Mouse (Mus musculus): Measurements from ENCODE around the gene Rdh9. TPM values are rescaled to one million over a fixed set of nuclear protein-coding genes. Genes with fewer than 3 reads are reported as not detected.
"Not testable (repeated sequence)": the region's sequence is repeated elsewhere in the genome, so short reads cannot be mapped to it uniquely, and the experiment has no call there.

Rdh9 gene
- polyA plus RNA-seq, 1 experiment from 2014 or later: not detected

GRCm38 (mm10) chr10:127766564-127766963, 9.6 kb upstream of the Rdh9 start:
- Histone ChIP-seq H3K4me3 (ENCODE audit: low read depth, low read length) (no peak overlapping the region), H3K9me3 (ENCODE audit: control insufficient read depth, low read length) (no peaks in the 10 kb centered on the region), H3K27me3 (ENCODE audit: control insufficient read depth, insufficient read depth, low read length) (no peaks in the 10 kb centered on the region), H3K9ac (ENCODE audit: low read length) (no peak overlapping the region), H3K4me2 (ENCODE audit: low read depth, severe bottlenecking) (no peak overlapping the region), H3K27ac (replicated peaks; ENCODE audit: low read depth, low read length) (no peak overlapping the region), H3K4me1 (ENCODE audit: control insufficient read depth, insufficient read depth, low read length) (no peaks in the 10 kb centered on the region), H3K36me3 (ENCODE audit: control insufficient read depth, insufficient read depth, low read length) (no peaks in the 10 kb centered on the region)
- ATAC-seq (ENCODE audit: insufficient number of reproducible peaks, low FRiP score, low TSS enrichment, low read depth) (no peak), DNase-seq (ENCODE audit: low spot score) (no peak)
- 83% methylated on average over 1 of the region's 1 CpGs for WGBS

DNA sequence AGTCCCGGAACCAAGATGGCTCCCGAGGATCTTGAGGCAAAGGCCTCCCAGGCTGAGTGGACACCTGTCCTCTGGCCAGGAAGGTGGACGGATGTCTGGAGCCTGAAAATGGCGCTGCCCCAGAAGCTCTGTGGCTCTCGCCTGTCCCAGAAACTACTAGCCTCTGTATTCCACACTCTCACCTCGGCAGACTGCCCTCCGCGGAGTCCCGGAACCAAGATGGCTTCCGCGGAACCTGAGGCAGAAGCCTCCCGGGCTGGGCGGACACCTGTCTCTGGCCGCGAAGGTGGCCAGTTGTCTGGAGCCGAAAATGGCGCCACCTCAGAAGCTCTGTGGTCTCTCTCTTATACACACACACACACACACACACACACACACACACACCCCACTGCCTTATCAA, 6.1 kb downstream of the Rdh9 start:
- 96% methylated on average over 17 of the region's 17 CpGs for WGBS
- H3K4me2 ChIP-seq (ENCODE audit: low read depth, severe bottlenecking); H3K9ac ChIP-seq (ENCODE audit: low read length); H3K9me3 ChIP-seq (ENCODE audit: control insufficient read depth, low read length); H3K27me3 ChIP-seq (ENCODE audit: control insufficient read depth, insufficient read depth, low read length); DNase-seq (ENCODE audit: low spot score); H3K4me3 ChIP-seq (ENCODE audit: low read depth, low read length); H3K36me3 ChIP-seq (ENCODE audit: control insufficient read depth, insufficient read depth, low read length); H3K4me1 ChIP-seq (ENCODE audit: control insufficient read depth, insufficient read depth, low read length); H3K27ac ChIP-seq (replicated peaks; ENCODE audit: low read depth, low read length); ATAC-seq (ENCODE audit: insufficient number of reproducible peaks, low FRiP score, low TSS enrichment, low read depth): not testable (repeated sequence)

DNA sequence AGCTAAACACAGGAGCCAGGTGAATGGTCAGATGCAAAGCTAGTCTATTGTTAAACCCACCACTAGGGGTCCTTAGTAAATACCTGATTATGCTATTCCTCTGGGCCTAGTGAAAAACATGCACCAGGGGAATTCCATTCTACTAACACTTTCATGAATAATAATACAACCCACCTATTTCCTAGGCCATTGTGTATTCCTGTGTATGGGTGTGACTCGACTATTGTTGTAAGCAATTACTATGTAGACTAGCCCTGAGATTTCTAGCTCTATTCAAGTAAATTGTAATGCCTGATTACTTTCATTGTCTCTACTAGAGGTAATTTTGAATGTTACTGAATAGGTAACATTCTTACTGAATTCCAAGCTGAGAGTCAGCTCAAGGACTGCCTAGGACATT, 9.2 kb downstream of the Rdh9 start:
- H3K9me3 ChIP-seq (ENCODE audit: control insufficient read depth, low read length); H3K27ac ChIP-seq (replicated peaks; ENCODE audit: low read depth, low read length); H3K36me3 ChIP-seq (ENCODE audit: control insufficient read depth, insufficient read depth, low read length); H3K9ac ChIP-seq (ENCODE audit: low read length); H3K27me3 ChIP-seq (ENCODE audit: control insufficient read depth, insufficient read depth, low read length); ATAC-seq (ENCODE audit: insufficient number of reproducible peaks, low FRiP score, low TSS enrichment, low read depth); H3K4me2 ChIP-seq (ENCODE audit: low read depth, severe bottlenecking); DNase-seq (ENCODE audit: low spot score); H3K4me3 ChIP-seq (ENCODE audit: low read depth, low read length); H3K4me1 ChIP-seq (ENCODE audit: control insufficient read depth, insufficient read depth, low read length): not testable (repeated sequence)
- 87% methylated on average over 1 of the region's 1 CpGs for WGBS

- WGBS: 94% methylated on average over 1 of the region's 1 CpGs
- H3K36me3 ChIP-seq (ENCODE audit: control insufficient read depth, insufficient read depth, low read length): no peaks in the 10 kb centered on the region
- no peak for DNase-seq (ENCODE audit: low spot score)
- H3K4me3 ChIP-seq (ENCODE audit: low read depth, low read length): no peak overlapping the region
- H3K4me2 ChIP-seq (ENCODE audit: low read depth, severe bottlenecking): no peak overlapping the region
- H3K9me3 ChIP-seq (ENCODE audit: control insufficient read depth, low read length): no peaks in the 10 kb centered on the region
- no peak overlapping the region for H3K9ac ChIP-seq (ENCODE audit: low read length)
- H3K27me3 ChIP-seq (ENCODE audit: control insufficient read depth, insufficient read depth, low read length): no peaks in the 10 kb centered on the region
- H3K27ac ChIP-seq (replicated peaks; ENCODE audit: low read depth, low read length): no peak overlapping the region
- no peaks in the 10 kb centered on the region for H3K4me1 ChIP-seq (ENCODE audit: control insufficient read depth, insufficient read depth, low read length)
- ATAC-seq (ENCODE audit: insufficient number of reproducible peaks, low FRiP score, low TSS enrichment, low read depth): no peak
Observed at GRCm38 (mm10) chr10:127799295-127799694, 23.1 kb downstream of the Rdh9 start.

- no peak within 1 kb of the TSS for H3K4me3 ChIP-seq (ENCODE audit: low read depth, low read length)
- H3K9ac ChIP-seq (ENCODE audit: low read length): no peak within 1 kb of the TSS
- H3K27me3 ChIP-seq (ENCODE audit: control insufficient read depth, insufficient read depth, low read length): no peaks in the 10 kb centered on the region
- H3K27ac ChIP-seq (replicated peaks; ENCODE audit: low read depth, low read length): no peak within 1 kb of the TSS
- H3K36me3 ChIP-seq (ENCODE audit: control insufficient read depth, insufficient read depth, low read length): no peaks in the 10 kb centered on the region
- no peak within 1 kb of the TSS for H3K4me2 ChIP-seq (ENCODE audit: low read depth, severe bottlenecking)
- H3K9me3 ChIP-seq (ENCODE audit: control insufficient read depth, low read length): no peaks in the 10 kb centered on the region
- H3K4me1 ChIP-seq (ENCODE audit: control insufficient read depth, insufficient read depth, low read length): no peaks in the 10 kb centered on the region
- DNase-seq (ENCODE audit: low spot score) (no peak), ATAC-seq (ENCODE audit: insufficient number of reproducible peaks, low FRiP score, low TSS enrichment, low read depth) (no peak)
- 88% methylated on average over 6 of the region's 6 CpGs for WGBS
Observed at GRCm38 (mm10) chr10:127800891-127801290, 24.7 kb downstream of the Rdh9 start, which contains the start of gene Rdh16. Gene Rdh16 (plus strand): TSS chr10:127801152.

- H3K4me2 ChIP-seq (ENCODE audit: low read depth, severe bottlenecking): no peak overlapping the region
- WGBS: 90% methylated on average over 2 of the region's 2 CpGs
- no peaks in the 10 kb centered on the region for H3K4me1 ChIP-seq (ENCODE audit: control insufficient read depth, insufficient read depth, low read length)
- H3K4me3 ChIP-seq (ENCODE audit: low read depth, low read length): no peak overlapping the region
- no peak overlapping the region for H3K27ac ChIP-seq (replicated peaks; ENCODE audit: low read depth, low read length)
- no peaks in the 10 kb centered on the region for H3K27me3 ChIP-seq (ENCODE audit: control insufficient read depth, insufficient read depth, low read length)
- ATAC-seq (ENCODE audit: insufficient number of reproducible peaks, low FRiP score, low TSS enrichment, low read depth) (no peak), DNase-seq (ENCODE audit: low spot score) (no peak)
- H3K36me3 ChIP-seq (ENCODE audit: control insufficient read depth, insufficient read depth, low read length): no peaks in the 10 kb centered on the region
- no peak overlapping the region for H3K9ac ChIP-seq (ENCODE audit: low read length)
- no peaks in the 10 kb centered on the region for H3K9me3 ChIP-seq (ENCODE audit: control insufficient read depth, low read length)
Observed at GRCm38 (mm10) chr10:127801612-127802011, 25.4 kb downstream of the Rdh9 start.

DNA sequence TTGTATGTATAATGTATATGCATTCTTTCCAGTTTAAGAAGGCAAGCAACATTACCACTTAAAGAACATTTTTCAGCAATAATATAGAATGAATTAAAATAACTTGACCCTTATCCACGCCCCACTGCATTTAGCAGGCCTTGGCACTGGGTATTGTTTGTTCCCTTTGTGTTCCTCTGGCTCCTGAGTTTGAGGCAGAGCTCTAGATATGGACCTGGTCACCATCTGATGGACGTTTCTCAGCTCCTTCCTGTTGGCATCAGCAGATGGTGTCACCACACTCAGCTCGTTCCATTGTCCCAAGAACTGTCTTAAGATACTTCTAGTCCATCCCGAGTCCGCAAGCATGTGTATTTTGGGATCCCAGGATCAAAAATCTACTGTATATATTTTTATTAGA, 26.1 kb downstream of the Rdh9 start:
- no peak for DNase-seq (ENCODE audit: low spot score)
- H3K4me3 ChIP-seq (ENCODE audit: low read depth, low read length): no peak overlapping the region
- no peak overlapping the region for H3K9ac ChIP-seq (ENCODE audit: low read length)
- WGBS: 78% methylated on average over 5 of the region's 5 CpGs
- H3K9me3 ChIP-seq (ENCODE audit: control insufficient read depth, low read length): no peaks in the 10 kb centered on the region
- H3K36me3 ChIP-seq (ENCODE audit: control insufficient read depth, insufficient read depth, low read length): no peaks in the 10 kb centered on the region
- no peaks in the 10 kb centered on the region for H3K27me3 ChIP-seq (ENCODE audit: control insufficient read depth, insufficient read depth, low read length)
- no peak overlapping the region for H3K27ac ChIP-seq (replicated peaks; ENCODE audit: low read depth, low read length)
- H3K4me2 ChIP-seq (ENCODE audit: low read depth, severe bottlenecking): no peak overlapping the region
- H3K4me1 ChIP-seq (ENCODE audit: control insufficient read depth, insufficient read depth, low read length): no peaks in the 10 kb centered on the region
- no peak for ATAC-seq (ENCODE audit: insufficient number of reproducible peaks, low FRiP score, low TSS enrichment, low read depth)

DNA sequence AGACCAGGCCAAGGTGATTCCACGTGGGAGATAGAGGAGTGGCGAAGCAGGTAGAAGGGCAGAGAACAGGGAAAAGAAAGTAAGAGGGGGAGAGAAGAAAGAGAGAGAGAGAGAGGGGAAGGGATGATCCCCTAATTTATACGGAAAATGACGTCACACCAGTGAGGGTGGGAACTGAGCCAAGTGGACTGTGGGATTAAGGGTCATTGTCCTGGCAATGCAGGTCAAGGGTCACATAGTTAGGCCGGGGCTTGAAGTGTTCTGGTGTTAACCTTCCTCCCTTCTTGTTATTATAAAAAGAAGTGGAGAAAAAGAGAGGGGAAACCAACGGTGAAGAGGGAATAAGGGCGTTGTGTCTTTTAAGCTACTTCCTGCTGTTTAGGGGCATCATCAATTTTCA, 28.2 kb downstream of the Rdh9 start:
- ATAC-seq (ENCODE audit: insufficient number of reproducible peaks, low FRiP score, low TSS enrichment, low read depth) (no peak), DNase-seq (ENCODE audit: low spot score) (no peak)
- 74% methylated on average over 7 of the region's 7 CpGs for WGBS
- Histone ChIP-seq H3K27me3 (ENCODE audit: control insufficient read depth, insufficient read depth, low read length) (no peaks in the 10 kb centered on the region), H3K4me2 (ENCODE audit: low read depth, severe bottlenecking) (no peak overlapping the region), H3K9me3 (ENCODE audit: control insufficient read depth, low read length) (no peaks in the 10 kb centered on the region), H3K4me1 (ENCODE audit: control insufficient read depth, insufficient read depth, low read length) (no peaks in the 10 kb centered on the region), H3K4me3 (ENCODE audit: low read depth, low read length) (no peak overlapping the region), H3K36me3 (ENCODE audit: control insufficient read depth, insufficient read depth, low read length) (no peaks in the 10 kb centered on the region), H3K9ac (ENCODE audit: low read length) (no peak overlapping the region), H3K27ac (replicated peaks; ENCODE audit: low read depth, low read length) (no peak overlapping the region)

- Histone ChIP-seq H3K9me3 (ENCODE audit: control insufficient read depth, low read length) (no peaks in the 10 kb centered on the region; the same call in 1 of the 2 replicates), H3K27ac (replicated peaks; ENCODE audit: low read depth, low read length) (no peak overlapping the region), H3K27me3 (ENCODE audit: control insufficient read depth, insufficient read depth, low read length) (no peaks in the 10 kb centered on the region), H3K4me2 (ENCODE audit: low read depth, severe bottlenecking) (no peak overlapping the region), H3K9ac (ENCODE audit: low read length) (no peak overlapping the region), H3K4me3 (ENCODE audit: low read depth, low read length) (no peak overlapping the region), H3K4me1 (ENCODE audit: control insufficient read depth, insufficient read depth, low read length) (no peaks in the 10 kb centered on the region), H3K36me3 (ENCODE audit: control insufficient read depth, insufficient read depth, low read length) (no peaks in the 10 kb centered on the region)
- DNase-seq (ENCODE audit: low spot score): no peak
- ATAC-seq (ENCODE audit: insufficient number of reproducible peaks, low FRiP score, low TSS enrichment, low read depth): no peak
Observed at GRCm38 (mm10) chr10:127815888-127816287, 39.7 kb downstream of the Rdh9 start.
